Mouse (Mus musculus) adrenal gland (tissue): ENCODE measurements around the gene Gnb1l.

Experiments
- intact Hi-C: fragments of 180-260 bp; cut with DNase I; formaldehyde crosslinking; loops from one replicate; pipeline ENCODE4 v1.15.1; 2025

Gnb1l gene

GRCm38 (mm10) chr16:18543151-18543829 is 44.8 kb downstream of the Gnb1l start:
- intact Hi-C loops, result no loop called here

GRCm38 (mm10) chr16:18547891-18548290 is 49.4 kb downstream of the Gnb1l start:
- intact Hi-C loops, result no loop called here

- intact Hi-C loops, result no loop called here
Measured at GRCm38 (mm10) chr16:18551604-18552003, 53.1 kb downstream of the Gnb1l start.

GRCm38 (mm10) chr16:18552106-18552710 is 53.7 kb downstream of the Gnb1l start:
- intact Hi-C loops, result no loop called here

- intact Hi-C loops, result no loop called here
Measured at GRCm38 (mm10) chr16:18554721-18555120, 56.2 kb downstream of the Gnb1l start.

- intact Hi-C loops, result no loop called here
Measured at GRCm38 (mm10) chr16:18555235-18555935, 56.9 kb downstream of the Gnb1l start.

GRCm38 (mm10) chr16:18556461-18556860 is 57.9 kb downstream of the Gnb1l start:
- intact Hi-C loops, result no loop called here

GRCm38 (mm10) chr16:18564472-18564871 is 66.0 kb downstream of the Gnb1l start:
- intact Hi-C loops, result no loop called here

GRCm38 (mm10) chr16:18568599-18568998 is 70.1 kb downstream of the Gnb1l start:
- intact Hi-C loops, result no loop called here

GRCm38 (mm10) chr16:18574196-18574595 is 75.7 kb downstream of the Gnb1l start:
- intact Hi-C loops, result no loop called here

GRCm38 (mm10) chr16:18577071-18577470 is 78.6 kb downstream of the Gnb1l start:
- intact Hi-C loops, result no loop called here

- intact Hi-C loops, result no loop called here
Measured at GRCm38 (mm10) chr16:18577599-18578160, 79.2 kb downstream of the Gnb1l start.

GRCm38 (mm10) chr16:18580389-18580788 is 81.9 kb downstream of the Gnb1l start:
- intact Hi-C loops, result no loop called here

GRCm38 (mm10) chr16:18581050-18581622 is 82.6 kb downstream of the Gnb1l start:
- intact Hi-C loops, result no loop called here

GRCm38 (mm10) chr16:18581623-18582205 is 83.2 kb downstream of the Gnb1l start:
- intact Hi-C loops, result no loop called here

GRCm38 (mm10) chr16:18582426-18583148 is 84.1 kb downstream of the Gnb1l start:
- intact Hi-C loops, result no loop called here

GRCm38 (mm10) chr16:18583169-18583568 is 84.7 kb downstream of the Gnb1l start:
- intact Hi-C loops, result no loop called here

GRCm38 (mm10) chr16:18583673-18584357 is 85.3 kb downstream of the Gnb1l start:
- intact Hi-C loops, result no loop called here

GRCm38 (mm10) chr16:18584901-18585510 is 86.5 kb downstream of the Gnb1l start:
- intact Hi-C loops, result no loop called here

GRCm38 (mm10) chr16:18585676-18586075 is 87.2 kb downstream of the Gnb1l start:
- intact Hi-C loops, result no loop called here
